Mouse (Mus musculus) midbrain, embryonic 10.5 days (tissue): ENCODE measurements around the gene Aup1. TPM values are rescaled to one million over a fixed set of nuclear protein-coding genes. Genes with fewer than 3 reads are reported as not detected.
A peak's percentile ranks its signal among the peaks of the same experiment; 100 is the strongest.

Experiments
- DNase-seq: peaks from one replicate; pipeline ENCODE4 v3.0.0-alpha.2; 2017; ENCODE audit warnings: low spot score
- H3K27ac ChIP-seq: fragments of 300-500 bp; sonication (generic); replicated peaks from 2 replicates; pipeline ENCODE4 v1.5.1; 2016; ENCODE audit warnings: mild to moderate bottlenecking
- H3K27me3 ChIP-seq: fragments of 300-500 bp; sonication (generic); 2 replicates; pipeline ENCODE4 v1.6.1; 2016; ENCODE audit warnings: low read depth, mild to moderate bottlenecking; ENCODE audit not compliant: poor library complexity, severe bottlenecking
- H3K36me3 ChIP-seq: fragments of 300-500 bp; sonication (generic); 2 replicates; pipeline ENCODE4 v1.6.1; 2016; ENCODE audit warnings: mild to moderate bottlenecking, moderate library complexity
- H3K4me1 ChIP-seq: fragments of 300-500 bp; sonication (generic); 2 replicates; pipeline ENCODE4 v1.6.1; 2016
- H3K4me3 ChIP-seq: fragments of 300-500 bp; sonication (generic); 2 replicates; pipeline ENCODE4 v1.5.1; 2016; ENCODE audit warnings: mild to moderate bottlenecking, moderate library complexity
- H3K9me3 ChIP-seq: fragments of 300-500 bp; sonication (generic); replicated peaks from 2 replicates; pipeline ENCODE4 v1.6.1; 2016; ENCODE audit warnings: mild to moderate bottlenecking
- WGBS: fragments of 180-500 bp; shearing (Covaris S2); methylation state at CpG from one replicate; pipeline ENCODE4 v1.1.7; 2016; 5-methylcytosine and 5-hydroxymethylcytosine counted together
- polyA plus RNA-seq: library from polyadenylated mRNA; unstranded; fragments of >200 nt; fragmentation: Nextera tagmentation; extraction: Ambion mirVana; gene quantifications from 2 replicates; pipeline ENCODE4 v1.2.1, GENCODE M21; 2016

Gene Aup1
- polyA plus RNA-seq, 1 experiment from 2014 or later = 162 TPM

GRCm38 (mm10) chr6:83033249-83034185 lies 20.8 kb upstream of the Aup1 start, which contains the start of the genes Dok1 and Loxl3:
TSS of gene Dok1 (minus strand) at chr6:83033471.
TSS of gene Loxl3 (plus strand) at chr6:83034173.
- no peaks in the 10 kb centered on the region for H3K9me3 ChIP-seq
- WGBS = under 1% methylated on average over 51 of the region's 51 CpGs
- H3K27ac ChIP-seq = peak within 1 kb of the TSS; percentile 84
- peaks cover 92% of the 10 kb centered on the region for H3K27me3 ChIP-seq
- H3K36me3 ChIP-seq = 0 out of 2 replicates have a peak, but pooled peaks cover 5% of the 10 kb centered on the region
- peak; percentile 79 for DNase-seq
- peak within 1 kb of the TSS; percentile 60 for H3K4me3 ChIP-seq
- H3K4me1 ChIP-seq = peaks cover 56% of the 10 kb centered on the region

GRCm38 (mm10) chr6:83034463-83035055 lies 19.8 kb upstream of the Aup1 start:
- peak overlapping the region; percentile 84 for H3K27ac ChIP-seq

GRCm38 (mm10) chr6:83037188-83037587 lies 17.1 kb upstream of the Aup1 start:
- DNase-seq = no peak
- Histone ChIP-seq H3K27ac (no peak overlapping the region), H3K36me3 (no peaks in the 10 kb centered on the region), H3K27me3 (peaks cover 55% of the 10 kb centered on the region), H3K4me1 (peaks cover 44% of the 10 kb centered on the region), H3K9me3 (no peaks in the 10 kb centered on the region), H3K4me3 (no peak overlapping the region)
- 80% methylated on average over 8 of the region's 8 CpGs for WGBS

More at GRCm38 (mm10) chr6:83034463-83035055, 19.8 kb upstream of the Aup1 start:
- Histone ChIP-seq H3K27me3 (peaks cover 81% of the 10 kb centered on the region), H3K4me1 (peaks cover 59% of the 10 kb centered on the region), H3K4me3 (peak overlapping the region; percentile 60), H3K36me3 (0 out of 2 replicates have a peak, but pooled peaks cover 5% of the 10 kb centered on the region), H3K9me3 (no peaks in the 10 kb centered on the region)
- 20% methylated on average over 5 of the region's 5 CpGs for WGBS
- DNase-seq = no peak

DNA sequence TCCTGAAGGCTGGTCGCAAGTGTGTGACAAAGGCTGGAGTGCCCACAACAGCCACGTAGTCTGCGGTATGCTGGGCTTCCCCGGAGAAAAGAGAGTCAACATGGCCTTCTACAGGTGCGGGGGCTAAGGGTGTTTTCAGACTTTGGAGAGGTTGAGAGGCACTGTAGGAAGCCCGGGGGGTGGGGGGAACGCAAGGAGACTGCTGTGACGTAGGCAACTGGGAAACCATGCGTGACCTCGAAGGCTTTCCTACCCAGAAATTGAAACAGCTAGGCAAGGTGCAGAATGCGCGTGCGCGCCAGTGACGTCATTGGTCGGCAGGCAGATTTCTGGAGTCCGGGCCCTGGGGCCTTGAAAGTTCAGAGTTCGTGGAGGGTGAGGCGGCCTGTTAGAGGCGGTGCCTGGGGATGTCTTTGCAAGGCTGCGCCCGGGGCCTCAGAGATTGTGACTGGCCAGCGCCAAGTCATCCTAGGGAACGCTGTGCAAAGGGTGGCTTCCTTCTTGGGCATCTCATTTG lies 15.8 kb upstream of the Aup1 start:
- Histone ChIP-seq H3K27ac (peak overlapping the region; percentile 76), H3K27me3 (peaks cover 47% of the 10 kb centered on the region), H3K4me3 (peak overlapping the region; percentile 44), H3K4me1 (peaks cover 32% of the 10 kb centered on the region), H3K9me3 (no peaks in the 10 kb centered on the region), H3K36me3 (no peaks in the 10 kb centered on the region)
- WGBS = 8% methylated on average over 24 of the region's 24 CpGs
- DNase-seq = peak; percentile 91

DNA sequence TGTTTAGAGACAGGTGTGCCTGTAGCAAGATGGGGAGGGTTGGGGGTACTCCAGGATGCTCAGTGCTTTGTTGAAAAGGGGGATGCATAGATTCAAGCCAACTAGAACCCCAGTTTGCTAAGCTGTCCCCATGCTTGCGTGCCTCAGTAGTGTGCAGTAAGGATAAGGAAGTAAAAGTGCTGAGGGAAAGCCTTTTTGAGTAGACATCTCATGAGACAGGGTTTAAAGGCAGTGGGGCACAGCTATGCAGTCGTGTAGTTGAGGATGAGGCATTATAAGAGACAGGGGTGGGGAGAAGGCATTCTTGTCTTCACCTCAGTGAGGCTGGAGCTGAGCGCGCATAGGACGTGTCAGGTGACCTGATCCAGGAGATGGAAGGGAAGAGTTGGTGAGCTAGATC lies 13.7 kb upstream of the Aup1 start:
- H3K27ac ChIP-seq = no peak overlapping the region
- H3K27me3 ChIP-seq = peaks cover 28% of the 10 kb centered on the region
- DNase-seq = no peak
- no peaks in the 10 kb centered on the region for H3K9me3 ChIP-seq
- 76% methylated on average over 5 of the region's 5 CpGs for WGBS
- no peaks in the 10 kb centered on the region for H3K36me3 ChIP-seq
- H3K4me3 ChIP-seq = no peak overlapping the region
- H3K4me1 ChIP-seq = peaks cover 23% of the 10 kb centered on the region

GRCm38 (mm10) chr6:83043561-83043960 lies 10.8 kb upstream of the Aup1 start:
- Histone ChIP-seq H3K4me1 (peaks cover 17% of the 10 kb centered on the region), H3K27me3 (no peaks in the 10 kb centered on the region; the same call in 1 of the 2 replicates), H3K27ac (no peak overlapping the region), H3K36me3 (no peaks in the 10 kb centered on the region), H3K4me3 (no peak overlapping the region), H3K9me3 (no peaks in the 10 kb centered on the region)
- 70% methylated on average over 6 of the region's 6 CpGs for WGBS
- DNase-seq = no peak

GRCm38 (mm10) chr6:83043993-83044392 lies 10.3 kb upstream of the Aup1 start:
- WGBS = 89% methylated on average over 5 of the region's 5 CpGs
- Histone ChIP-seq H3K9me3 (no peaks in the 10 kb centered on the region), H3K27me3 (no peaks in the 10 kb centered on the region; the same call in 1 of the 2 replicates), H3K27ac (no peak overlapping the region), H3K36me3 (no peaks in the 10 kb centered on the region), H3K4me1 (peaks cover 13% of the 10 kb centered on the region), H3K4me3 (no peak overlapping the region)
- DNase-seq = no peak

DNA sequence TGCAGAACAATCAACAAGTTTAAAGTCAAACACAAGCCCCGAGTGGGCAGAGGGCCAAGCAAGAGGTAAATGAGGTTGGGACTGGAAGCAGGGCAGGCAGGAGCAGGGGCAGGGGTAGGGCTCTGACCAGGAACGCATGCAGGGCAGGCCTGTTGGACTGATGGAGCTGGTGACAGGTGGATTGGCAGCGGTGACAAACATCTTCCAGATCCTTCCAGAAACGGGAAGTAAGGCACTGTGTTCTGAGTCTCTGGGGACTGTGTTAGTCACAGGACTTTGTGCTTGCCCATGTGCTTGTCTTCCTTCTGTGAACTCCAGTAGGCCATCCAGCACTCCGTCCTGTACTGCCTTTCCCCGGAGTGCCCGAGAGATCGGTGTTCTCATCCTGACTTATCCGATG lies 9.6 kb upstream of the Aup1 start:
- DNase-seq = no peak
- H3K27ac ChIP-seq = no peak overlapping the region
- WGBS = 83% methylated on average over 9 of the region's 9 CpGs
- H3K36me3 ChIP-seq = no peaks in the 10 kb centered on the region
- H3K4me1 ChIP-seq = peaks cover 12% of the 10 kb centered on the region
- no peak overlapping the region for H3K4me3 ChIP-seq
- no peaks in the 10 kb centered on the region for H3K9me3 ChIP-seq
- H3K27me3 ChIP-seq = no peaks in the 10 kb centered on the region; the same call in 1 of the 2 replicates

GRCm38 (mm10) chr6:83049367-83049766 lies 5.0 kb upstream of the Aup1 start:
- Histone ChIP-seq H3K27ac (no peak overlapping the region), H3K36me3 (peaks cover 27% of the 10 kb centered on the region), H3K9me3 (no peaks in the 10 kb centered on the region), H3K27me3 (no peaks in the 10 kb centered on the region), H3K4me1 (peaks cover 26% of the 10 kb centered on the region), H3K4me3 (no peak overlapping the region)
- WGBS = 78% methylated on average over 10 of the region's 10 CpGs
- no peak for DNase-seq

DNA sequence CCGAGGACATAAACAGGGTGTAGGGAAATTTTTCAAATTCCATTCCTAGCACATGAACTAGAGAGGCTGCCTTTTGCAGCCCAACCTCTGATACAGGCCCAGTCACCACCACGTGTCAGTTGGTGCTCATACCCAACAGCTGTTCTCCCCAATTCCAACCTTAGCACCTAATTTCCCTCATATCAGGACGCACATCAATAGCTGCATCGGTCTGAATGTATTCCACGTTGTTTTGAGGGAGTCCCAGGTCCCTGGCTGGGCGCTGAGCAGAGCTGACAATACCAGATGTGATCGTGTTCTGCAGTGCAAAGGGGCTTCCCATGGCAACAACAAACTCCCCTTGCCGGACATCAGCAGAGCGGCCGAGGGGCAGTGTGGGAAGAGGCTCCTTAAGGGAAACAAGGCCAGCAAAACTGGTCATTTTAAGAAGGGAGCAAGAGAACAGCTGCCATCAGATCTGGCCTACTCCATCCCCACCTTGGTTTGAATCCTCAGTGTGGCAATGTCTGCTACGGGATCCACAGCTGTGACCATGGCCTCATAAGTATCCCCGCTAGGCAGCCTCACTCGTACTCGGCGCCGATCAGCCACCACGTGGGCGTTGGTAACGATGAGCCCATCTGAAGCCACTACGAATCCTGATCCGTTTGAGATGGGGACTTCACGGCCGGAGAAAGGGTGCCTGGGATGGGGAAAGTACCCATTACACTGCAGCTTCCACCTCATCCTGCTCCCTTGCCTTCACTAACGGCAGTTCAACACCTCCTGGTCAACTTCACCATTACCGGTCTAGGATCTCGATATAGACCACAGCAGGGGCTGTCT lies 973 bp upstream of the Aup1 start:
- H3K36me3 ChIP-seq = peaks cover 51% of the 10 kb centered on the region
- peaks cover 37% of the 10 kb centered on the region for H3K4me1 ChIP-seq
- WGBS = 3% methylated on average over 26 of the region's 26 CpGs
- H3K27ac ChIP-seq = peak overlapping the region; percentile 91
- H3K9me3 ChIP-seq = no peaks in the 10 kb centered on the region
- DNase-seq = peak; percentile 62
- H3K4me3 ChIP-seq = peak overlapping the region; percentile 97
- H3K27me3 ChIP-seq = no peaks in the 10 kb centered on the region

DNA sequence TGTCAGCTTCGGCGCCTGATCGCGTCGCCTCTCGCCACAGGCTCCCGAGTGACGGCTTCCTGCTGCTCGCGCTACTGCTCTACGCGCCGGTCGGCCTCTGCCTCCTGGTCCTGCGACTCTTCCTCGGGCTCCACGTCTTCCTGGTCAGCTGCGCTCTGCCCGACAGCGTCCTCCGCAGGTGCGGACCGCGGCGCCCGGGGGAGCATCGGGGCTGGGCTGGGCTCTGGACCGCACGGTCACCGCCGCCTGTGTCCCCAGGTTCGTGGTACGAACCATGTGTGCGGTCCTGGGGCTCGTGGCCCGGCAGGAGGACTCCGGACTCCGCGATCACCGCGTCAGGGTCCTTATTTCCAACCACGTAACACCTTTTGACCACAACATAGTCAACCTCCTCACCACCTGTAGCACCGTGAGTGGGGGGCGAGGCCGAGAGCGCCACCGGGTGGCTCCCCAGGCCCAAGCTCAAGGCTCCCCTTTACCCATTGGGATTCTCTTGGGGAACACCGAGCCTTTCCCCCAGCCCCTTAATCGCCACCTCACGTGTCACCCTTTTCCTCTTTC lies 630 bp downstream of the Aup1 start, which contains the start of gene Htra2:
Gene Htra2, minus strand, starts transcription at position 403 of the 561 bp plus-strand sequence.
- peak within 1 kb of the TSS; percentile 91 for H3K27ac ChIP-seq
- peaks cover 52% of the 10 kb centered on the region for H3K36me3 ChIP-seq
- peaks cover 37% of the 10 kb centered on the region for H3K4me1 ChIP-seq
- peaks cover 11% of the 10 kb centered on the region for H3K27me3 ChIP-seq
- H3K9me3 ChIP-seq = no peaks in the 10 kb centered on the region
- H3K4me3 ChIP-seq = peak within 1 kb of the TSS; percentile 97
- DNase-seq = no peak
- under 1% methylated on average over 50 of the region's 50 CpGs for WGBS

GRCm38 (mm10) chr6:83057790-83058189 lies 3.5 kb downstream of the Aup1 start, which contains the start of gene Dqx1:
TSS of gene Dqx1 (plus strand) at chr6:83057844.
- peaks cover 25% of the 10 kb centered on the region for H3K36me3 ChIP-seq
- H3K27me3 ChIP-seq = peaks cover 39% of the 10 kb centered on the region
- no peak for DNase-seq
- 0 out of 2 replicates have a peak within 1 kb of the TSS, but pooled peaks have one; percentile 97 for H3K4me3 ChIP-seq
- no peaks in the 10 kb centered on the region for H3K9me3 ChIP-seq
- no peak within 1 kb of the TSS for H3K27ac ChIP-seq
- WGBS = 57% methylated on average over 3 of the region's 3 CpGs
- peaks cover 28% of the 10 kb centered on the region for H3K4me1 ChIP-seq
